Mouse (Mus musculus): ENCODE data around the gene Commd7.

- no peak for TF ChIP-seq CTCF (IDR thresholded peaks at IDR 0.05; ENCODE audit: extremely low read depth, insufficient read length, insufficient replicate concordance, low read depth, low read length)
- TF ChIP-seq POLR2A (IDR thresholded peaks at IDR 0.05; ENCODE audit: low read depth, low read length): no peak
Observed at GRCm38 (mm10) chr2:153610426-153611240, 21.9 kb downstream of the Commd7 start.

All from small intestine, adult 2 months (tissue).